ENCODE assay signal across 9 mouse cellular contexts in the genomic region with DNA sequence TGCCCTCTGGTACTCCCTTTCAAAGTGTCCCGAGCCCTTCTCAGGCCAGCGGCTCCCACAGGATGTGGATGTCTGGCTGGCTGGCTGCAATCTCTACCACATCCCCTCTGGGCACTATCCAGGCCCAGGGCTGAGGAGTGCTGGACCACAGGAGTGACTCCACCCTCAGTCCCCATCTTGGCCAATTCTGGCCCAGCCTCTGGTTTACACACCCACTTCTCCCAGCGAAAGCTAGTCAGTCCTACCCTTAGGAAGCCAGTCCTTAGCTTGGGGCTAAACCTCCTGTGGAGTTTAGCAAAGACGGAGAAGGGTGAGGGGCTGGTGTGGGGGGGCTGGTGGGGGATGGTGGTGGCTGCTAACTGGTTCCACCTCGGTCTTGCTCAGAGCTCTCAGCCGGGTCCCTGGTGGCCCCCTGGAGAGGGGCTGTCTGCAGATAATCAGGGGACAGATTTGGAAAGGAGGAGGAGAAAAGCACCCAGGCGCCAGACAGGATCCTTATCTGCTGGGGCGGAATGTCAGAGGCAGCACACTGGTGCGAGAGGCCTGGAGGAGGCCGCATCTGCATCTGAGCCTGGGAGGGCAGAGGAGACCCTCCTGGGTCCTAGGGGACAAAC. TPM values are rescaled to one million over a fixed set of nuclear protein-coding genes. Genes with fewer than 3 reads are reported as not detected.
A peak's percentile ranks its signal among the peaks of the same experiment; 100 is the strongest.
DNase-seq lines count a peak whose midpoint lies in the region; ATAC-seq and TF ChIP-seq lines count a peak whose summit lies in the region.
"Had no signal": no experiment of that assay in that cellular context is flagged by ENCODE, and none has a peak within 500 bp of the region (broad histone marks: within the 10 kb centered on the region; RNA-seq: fewer than 3 reads in every experiment).

No protein-coding gene starts in this region.

- peak; percentile 25 for DNase-seq in gastrocnemius, adult 18-20 months (ENCODE audit: low spot score)
- no peak for DNase-seq in gastrocnemius, postnatal 14 days
- DNase-seq in lung, postnatal 0 days (ENCODE audit: low spot score) = peak; percentile 61
- DNase-seq in right cerebral cortex, postnatal 4 days = no peak
- no peak for DNase-seq in thymus, postnatal 10 days (ENCODE audit: low spot score in 2 of 2)
- DNase-seq in right cerebral cortex, postnatal 25 days = no peak

- intact Hi-C loops in gastrocnemius, postnatal 14 days (cut with DNase I; ENCODE audit: low total_unique reads) = no loop called here

- ATAC-seq in heart, embryonic 13.5 days (ENCODE audit: extremely low read depth, insufficient number of reproducible peaks, low FRiP score, low TSS enrichment) = peak; percentile 40; the same call in 1 of the 2 replicates
- ATAC-seq in lung, postnatal 0 days = peak; percentile 65

- no peaks in the 10 kb centered on the region for H3K27me3 ChIP-seq in ES-Bruce4 (ENCODE audit: control insufficient read depth, insufficient read depth, low read length, poor library complexity, severe bottlenecking)
- no peaks in the 10 kb centered on the region for H3K27me3 ChIP-seq in heart, embryonic 13.5 days (replicated peaks)
- no peaks in the 10 kb centered on the region for H3K27me3 ChIP-seq in lung, postnatal 0 days (replicated peaks; ENCODE audit: insufficient read depth, low read length)

- peak overlapping the region; percentile 64 for H3K27ac ChIP-seq in ES-Bruce4 (ENCODE audit: insufficient read depth, low read length)
- H3K27ac ChIP-seq in heart, embryonic 13.5 days (replicated peaks) = peak overlapping the region; percentile 100
- peak overlapping the region; percentile 43 for H3K27ac ChIP-seq in lung, postnatal 0 days (ENCODE audit: low read length)

- TF ChIP-seq POLR2A in ES-Bruce4 (IDR thresholded peaks at IDR 0.05; ENCODE audit: insufficient read depth, low read length) = no peak

- H3K36me3 ChIP-seq in ES-Bruce4 (ENCODE audit: control insufficient read depth, insufficient read depth, low read length, poor library complexity, severe bottlenecking) = no peaks in the 10 kb centered on the region
- H3K36me3 ChIP-seq in heart, embryonic 13.5 days = no peaks in the 10 kb centered on the region
- H3K36me3 ChIP-seq in lung, postnatal 0 days (ENCODE audit: insufficient read depth, low read length) = no peaks in the 10 kb centered on the region

- no peak overlapping the region for H3K4me3 ChIP-seq in ES-Bruce4 (ENCODE audit: low read depth, low read length)
- H3K4me3 ChIP-seq in heart, embryonic 13.5 days = peak overlapping the region; percentile 3
- no peak overlapping the region for H3K4me3 ChIP-seq in lung, postnatal 0 days (ENCODE audit: low read depth, low read length)

- 0 out of 2 replicates have a peak overlapping the region, but pooled peaks have one; percentile 21 for H3K9ac ChIP-seq in ES-Bruce4 (ENCODE audit: low read depth, poor library complexity, severe bottlenecking)
- H3K9ac ChIP-seq in heart, embryonic 13.5 days = peak overlapping the region; percentile 83
- H3K9ac ChIP-seq in lung, postnatal 0 days (replicated peaks; ENCODE audit: low read depth) = no peak overlapping the region

- H3K4me2 ChIP-seq in heart, embryonic 13.5 days = peak overlapping the region; percentile 64
- H3K4me2 ChIP-seq in lung, postnatal 0 days (replicated peaks; ENCODE audit: low read depth, low read length) = no peak overlapping the region

- TF ChIP-seq EP300 in ES-Bruce4 (IDR thresholded peaks at IDR 0.05; ENCODE audit: insufficient read depth, low read depth, low read length) = peak; percentile 78
- no peak for TF ChIP-seq EP300 in lung, postnatal 0 days (IDR thresholded peaks at IDR 0.05)

- WGBS in heart, embryonic 13.5 days = 4% methylated on average over 10 of the region's 10 CpGs
- WGBS in lung, postnatal 0 days = 8% methylated on average over 10 of the region's 10 CpGs

- no peaks in the 10 kb centered on the region for H3K9me3 ChIP-seq in ES-Bruce4 (replicated peaks; ENCODE audit: control insufficient read depth, insufficient read depth, low read length, poor library complexity, severe bottlenecking)
- no peaks in the 10 kb centered on the region for H3K9me3 ChIP-seq in heart, embryonic 13.5 days
- no peaks in the 10 kb centered on the region for H3K9me3 ChIP-seq in lung, postnatal 0 days (ENCODE audit: low read length)

- no peak for TF ChIP-seq CTCF in ES-Bruce4 (IDR thresholded peaks at IDR 0.05; ENCODE audit: low read depth, low read length)
- TF ChIP-seq CTCF in lung, postnatal 0 days (IDR thresholded peaks at IDR 0.05) = no peak

- H3K4me1 ChIP-seq in ES-Bruce4 (ENCODE audit: control insufficient read depth, insufficient read depth, low read length) = peaks cover 22% of the 10 kb centered on the region
- H3K4me1 ChIP-seq in heart, embryonic 13.5 days = peaks cover 100% of the 10 kb centered on the region
- H3K4me1 ChIP-seq in lung, postnatal 0 days (ENCODE audit: insufficient read depth, low read depth, low read length) = peaks cover 30% of the 10 kb centered on the region; the same call in 1 of the 2 replicates

RNA-seq across cellular contexts. Expression of a gene that starts 16.8 kb away (rescaled TPM):
- 1 to 10 TPM; 1.3 to 3.3 TPM for total RNA-seq in gastrocnemius, adult 18-20 months (2021)
- total RNA-seq in gastrocnemius, postnatal 14 days (2021) = 10 to 100 TPM in 1 of 2 experiments, 1 to 10 TPM in 1; 7.3 to 12.1 TPM
- polyA plus RNA-seq in ES-Bruce4 (2011; ENCODE audit: insufficient read depth, insufficient read length, low read depth, missing spikeins) = 36.7 and 43.2 TPM in 2 replicates
- 12.1 and 13.9 TPM in 2 replicates for polyA plus RNA-seq in heart, embryonic 13.5 days (2015; fragmentation: Nextera tagmentation; extraction: Ambion mirVana)
- 3.8 and 4.3 TPM in 2 replicates for polyA plus RNA-seq in lung, postnatal 0 days (2015; fragmentation: Nextera tagmentation; extraction: Ambion mirVana)
- total RNA-seq: megakaryocyte-erythroid progenitor cell, adult 5-6 weeks had no signal

Comparison
In these comparisons a context has a peak if more than half of its experiments do, and no peak if none do; other contexts are left out.
1. DNase-seq: peak in gastrocnemius, adult 18-20 months (single experiment) and lung, postnatal 0 days (single experiment); none in gastrocnemius, postnatal 14 days (single experiment), right cerebral cortex, postnatal 4 days (single experiment), thymus, postnatal 10 days (0 of 2) and right cerebral cortex, postnatal 25 days (single experiment).
2. H3K27ac ChIP-seq: peak in every context shown above with its lines; median percentile 100 in heart, embryonic 13.5 days; 64 in ES-Bruce4; 43 in lung, postnatal 0 days.